Mouse (Mus musculus): Measurements from ENCODE around the gene Iqcf3.

Gene Iqcf3

DNA sequence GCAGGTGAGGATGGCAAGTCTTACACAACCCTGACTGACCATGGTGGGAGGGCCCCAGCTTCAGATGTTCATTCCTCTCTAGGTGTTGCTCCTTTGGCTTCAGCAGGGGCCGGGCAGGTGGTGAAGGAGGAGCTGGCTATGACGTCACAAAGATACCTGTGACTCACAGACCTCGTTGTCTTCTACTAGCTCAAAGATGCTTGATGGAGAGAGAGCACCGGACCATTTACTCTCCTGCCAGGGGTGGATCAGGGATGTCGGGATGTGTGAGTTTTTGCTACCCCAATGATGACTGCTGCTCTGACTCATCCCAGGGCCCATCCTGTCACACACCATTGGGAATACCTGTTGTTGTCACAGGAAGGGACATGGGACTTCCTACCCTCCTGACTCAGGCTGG is at the start of gene Iqcf3:
Iqcf3 (minus strand) TSS at position 101 of the 400 bp plus-strand sequence.
- in situ Hi-C loops (cut with MboI, MseI), result no loop called here

DNA sequence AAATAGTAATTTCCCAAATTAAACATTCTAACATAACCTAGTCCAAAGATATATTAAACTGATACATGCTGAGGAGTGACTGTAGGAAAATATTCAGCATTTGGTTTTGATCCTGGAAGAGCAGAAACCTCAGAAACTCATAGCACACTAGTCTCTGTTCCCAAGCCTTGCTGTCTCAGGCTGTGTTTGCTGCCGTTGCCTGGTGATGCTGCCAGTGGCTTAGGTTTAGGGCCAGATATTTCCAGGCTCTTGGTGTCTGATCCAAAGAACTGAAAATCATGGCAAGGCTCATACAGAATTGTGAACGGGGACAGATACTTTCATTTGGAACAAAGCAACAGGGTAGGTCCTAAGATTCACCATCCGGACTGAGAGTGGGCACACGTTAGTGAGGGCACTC is 49.3 kb upstream of the Iqcf3 start:
- in situ Hi-C loops (cut with MboI, MseI), result no loop called here

DNA sequence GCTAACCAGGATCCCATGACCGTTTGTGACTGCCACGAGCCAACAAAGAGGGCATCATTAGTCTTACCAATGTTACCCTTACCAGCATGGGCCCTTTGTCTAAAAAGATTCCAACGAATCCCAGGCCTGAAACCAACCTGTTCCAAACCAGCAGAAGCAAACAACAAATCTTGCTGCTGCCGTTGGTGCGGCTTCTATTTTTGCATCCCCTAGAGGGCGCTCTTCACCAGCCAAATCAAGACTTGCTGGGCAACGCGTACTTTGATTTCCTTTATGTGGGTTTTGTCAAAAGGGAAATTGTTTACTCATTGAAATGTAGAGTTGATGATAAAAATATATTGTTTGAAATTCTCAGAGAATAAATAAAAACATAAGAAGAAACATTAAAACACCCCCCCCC is 39.1 kb upstream of the Iqcf3 start:
- in situ Hi-C loops (cut with MboI, MseI), result loop anchor here (10.0 kb wide), 1 partner anchor 486 kb away; no protein-coding TSS in a partner anchor

DNA sequence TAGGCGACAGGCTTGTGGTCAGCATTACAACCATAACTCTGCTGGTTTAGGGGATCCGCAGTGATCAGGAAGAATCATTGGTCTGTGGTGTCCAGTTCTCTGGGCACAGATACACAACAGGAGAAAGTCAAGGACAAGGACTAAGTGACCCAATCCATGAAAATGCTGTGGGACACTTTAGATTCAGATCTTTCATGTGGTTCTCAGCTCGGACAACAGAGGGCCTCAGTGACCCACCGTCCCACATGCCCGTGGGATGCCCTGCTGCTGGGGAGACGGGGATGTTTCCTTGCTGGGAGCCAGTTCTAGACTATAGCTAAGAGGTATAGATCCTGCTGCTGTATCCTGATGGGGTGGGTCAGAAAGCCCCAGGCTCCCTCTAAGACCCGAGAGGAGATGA is 37.0 kb upstream of the Iqcf3 start:
- in situ Hi-C loops (cut with MboI, MseI), result loop anchor here (5.0 kb wide), 1 partner anchor 54 kb away; no protein-coding TSS in a partner anchor

DNA sequence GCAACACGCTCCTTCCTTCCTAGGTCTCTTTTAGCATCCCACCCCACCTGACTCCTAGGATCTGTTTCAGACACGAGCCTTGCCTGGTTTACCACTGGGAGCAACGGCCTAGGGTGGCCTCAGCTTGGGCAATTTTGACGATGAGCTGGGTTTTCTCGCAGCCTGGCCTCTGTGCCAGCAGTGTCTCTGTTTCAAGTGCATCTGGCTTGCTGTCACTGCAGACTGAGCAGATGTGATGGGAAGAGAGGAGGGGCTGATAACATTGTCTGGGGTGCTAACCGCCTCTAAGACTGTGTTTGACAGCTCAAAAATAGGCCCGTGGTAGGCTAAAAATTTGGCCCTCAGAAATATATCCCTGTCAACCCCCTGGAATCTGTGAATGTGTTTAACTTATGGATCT is 34.4 kb upstream of the Iqcf3 start:
- in situ Hi-C loops (cut with MboI, MseI), result loop anchor here (5.0 kb wide), 1 partner anchor 56 kb away; no protein-coding TSS in a partner anchor

DNA sequence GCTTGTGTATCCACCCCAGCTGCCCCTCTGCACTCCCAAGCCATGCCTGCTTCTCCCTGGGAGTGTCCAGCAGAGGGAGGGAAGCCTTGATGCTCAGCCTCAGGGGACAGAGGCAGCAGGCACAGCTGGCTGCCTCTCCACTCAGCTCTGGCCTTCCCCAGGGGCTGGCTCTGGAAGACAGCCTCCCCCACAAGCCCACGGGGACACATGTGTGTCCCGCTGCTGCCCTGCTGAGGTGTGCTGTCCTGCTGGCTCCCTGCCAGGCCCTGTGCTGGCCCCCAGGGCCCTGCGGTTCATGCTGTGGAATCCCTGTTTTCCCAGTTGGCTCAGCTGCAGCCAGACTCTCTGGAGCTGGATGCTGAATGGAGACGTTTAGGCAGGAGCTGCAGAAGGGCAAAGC is 34.0 kb upstream of the Iqcf3 start:
- in situ Hi-C loops (cut with MboI, MseI), result loop anchor here (5.0 kb wide), 1 partner anchor 57 kb away; no protein-coding TSS in a partner anchor

DNA sequence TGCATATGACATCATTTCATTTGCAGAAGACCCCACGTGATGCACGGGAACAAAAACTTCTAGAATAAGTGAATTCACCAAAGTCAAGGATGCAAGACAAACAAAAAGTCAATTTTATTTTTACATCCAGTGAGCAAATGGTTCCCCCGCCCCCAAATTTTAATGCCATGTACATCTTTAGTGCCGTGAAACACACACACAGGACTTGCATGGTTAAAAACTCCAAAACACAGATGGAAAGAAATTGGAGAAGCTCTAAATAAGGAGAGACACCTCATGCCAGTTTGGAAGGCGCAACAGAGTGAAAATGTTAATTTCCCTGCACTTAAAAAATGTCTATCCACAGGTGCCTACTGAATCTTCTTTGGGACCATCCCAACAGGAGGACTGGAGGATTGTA is 30.7 kb upstream of the Iqcf3 start:
- in situ Hi-C loops (cut with MboI, MseI), result no loop called here

DNA sequence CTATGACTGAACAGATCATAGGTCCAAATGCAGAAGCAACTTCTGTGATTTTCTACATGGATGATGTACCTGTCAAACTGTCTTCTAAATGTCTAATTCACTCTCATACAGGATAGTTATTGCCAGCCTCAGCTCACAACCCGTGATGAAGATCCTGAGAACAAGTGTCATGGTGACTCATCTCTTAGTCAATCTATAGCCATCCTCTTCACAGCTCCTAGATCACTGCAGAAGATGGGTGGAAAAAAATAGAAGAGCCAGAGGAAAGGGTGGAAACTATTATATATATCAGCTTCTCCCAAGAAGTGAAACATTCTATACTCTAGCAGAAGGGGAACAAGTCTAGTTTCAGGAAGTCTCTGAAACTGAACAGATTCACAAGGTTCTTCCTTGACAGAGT is 21.1 kb upstream of the Iqcf3 start:
- in situ Hi-C loops (cut with MboI, MseI), result no loop called here

DNA sequence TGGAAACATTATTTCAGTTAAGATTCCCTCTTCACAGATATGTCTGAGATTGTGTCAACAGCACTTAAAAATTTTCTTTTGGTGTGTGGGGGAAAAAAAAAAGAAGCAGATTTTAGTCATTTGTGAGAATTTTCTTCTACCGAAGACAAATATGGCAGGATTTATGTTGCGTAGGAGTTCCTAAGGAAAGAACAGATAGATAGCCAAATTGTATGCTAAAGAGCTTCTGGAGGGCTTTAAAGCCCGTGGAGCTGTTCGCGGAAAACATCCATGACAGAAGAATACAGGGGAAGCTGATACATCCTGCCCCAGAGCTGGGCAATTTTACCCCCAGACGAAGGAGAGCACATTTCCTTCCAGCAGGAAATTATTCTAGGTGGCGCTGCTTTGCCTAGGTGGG is 18.6 kb upstream of the Iqcf3 start:
- in situ Hi-C loops (cut with MboI, MseI), result no loop called here

DNA sequence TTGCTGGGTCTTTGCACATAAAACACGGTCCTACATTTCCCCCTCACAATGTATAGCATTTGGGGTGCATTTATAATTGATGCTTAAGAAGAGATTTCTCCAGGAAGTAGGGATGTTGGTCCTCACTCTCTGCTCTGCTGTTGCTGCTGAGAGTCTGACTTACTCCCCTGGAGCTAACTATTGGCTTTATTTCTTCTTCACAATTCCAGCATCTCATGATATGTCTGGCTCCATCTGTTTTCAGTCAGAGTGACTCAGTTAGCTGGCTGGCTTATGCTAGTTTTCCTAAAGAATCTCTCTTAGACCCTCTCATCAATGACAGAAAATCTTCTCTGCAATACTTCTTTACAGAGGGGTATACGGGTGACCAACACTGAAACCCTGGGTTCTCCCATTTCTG is 14.7 kb upstream of the Iqcf3 start:
- in situ Hi-C loops (cut with MboI, MseI), result loop anchor here (10.0 kb wide), 1 partner anchor 609 kb away; no protein-coding TSS in a partner anchor

DNA sequence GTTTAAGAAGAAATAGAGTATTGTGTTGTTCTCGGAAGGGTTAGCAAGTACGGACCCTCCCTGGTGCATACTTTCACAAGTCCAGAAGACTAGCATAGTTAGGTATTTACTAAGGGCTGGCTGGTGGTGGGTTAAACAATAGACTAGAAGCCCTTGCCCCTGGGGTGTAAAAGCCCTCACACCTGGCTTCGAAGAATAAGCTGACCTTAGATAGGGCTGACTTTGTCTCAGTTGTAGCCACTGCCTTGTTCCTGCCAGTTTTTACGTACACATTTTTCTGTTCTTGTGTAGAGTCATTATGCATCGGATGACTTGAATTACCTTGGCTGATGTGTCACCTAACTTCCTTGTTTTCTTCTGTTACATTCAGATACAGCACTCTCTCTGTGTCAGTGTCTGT is 11.9 kb upstream of the Iqcf3 start:
- in situ Hi-C loops (cut with MboI, MseI), result loop anchor here (10.0 kb wide), 1 partner anchor 611 kb away; no protein-coding TSS in a partner anchor

DNA sequence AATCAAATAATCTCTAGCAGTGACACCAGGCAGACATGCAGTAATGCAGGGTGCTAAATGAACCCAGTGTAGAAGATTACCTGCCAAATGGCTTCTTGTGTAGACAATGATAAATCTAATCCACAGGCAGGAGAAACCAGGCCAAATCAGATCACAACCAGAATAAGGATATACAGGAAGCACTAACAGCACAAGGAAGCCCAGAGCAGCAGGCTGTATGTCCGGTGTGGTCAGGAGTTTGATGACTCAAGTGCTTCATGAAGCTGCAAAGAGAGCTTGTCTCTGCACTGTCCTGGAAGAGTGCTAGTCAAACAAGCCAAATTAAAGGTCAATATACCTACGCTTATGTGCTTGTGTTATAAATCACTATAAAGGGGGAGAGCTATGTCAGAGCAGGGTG is 10.8 kb upstream of the Iqcf3 start:
- in situ Hi-C loops (cut with MboI, MseI), result loop anchor here (10.0 kb wide), 1 partner anchor 613 kb away; no protein-coding TSS in a partner anchor

DNA sequence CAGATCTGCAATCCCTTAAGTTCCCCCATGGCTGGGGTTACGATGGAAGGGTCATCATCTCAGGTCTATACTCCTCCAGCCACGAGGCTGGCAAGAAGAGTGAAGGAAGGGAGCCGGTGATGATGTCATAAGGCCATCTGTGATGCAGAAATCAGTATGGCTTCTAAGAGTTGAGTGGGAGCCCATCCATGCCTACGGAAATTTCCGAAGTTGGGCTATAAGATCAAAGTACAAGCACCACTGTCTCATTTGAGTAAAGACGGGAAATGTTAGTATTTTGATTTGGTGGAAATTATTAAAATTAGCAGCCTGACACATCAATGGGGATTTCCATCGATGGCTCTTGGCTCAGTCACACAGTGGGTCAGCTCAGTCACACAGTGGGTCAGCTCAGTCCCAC is 9.5 kb upstream of the Iqcf3 start, which contains the start of gene Iqcf4:
Iqcf4 (minus strand) TSS at position 101 of the 400 bp plus-strand sequence.
- in situ Hi-C loops (cut with MboI, MseI), result loop anchor here (10.0 kb wide), 1 partner anchor 614 kb away; no protein-coding TSS in a partner anchor

DNA sequence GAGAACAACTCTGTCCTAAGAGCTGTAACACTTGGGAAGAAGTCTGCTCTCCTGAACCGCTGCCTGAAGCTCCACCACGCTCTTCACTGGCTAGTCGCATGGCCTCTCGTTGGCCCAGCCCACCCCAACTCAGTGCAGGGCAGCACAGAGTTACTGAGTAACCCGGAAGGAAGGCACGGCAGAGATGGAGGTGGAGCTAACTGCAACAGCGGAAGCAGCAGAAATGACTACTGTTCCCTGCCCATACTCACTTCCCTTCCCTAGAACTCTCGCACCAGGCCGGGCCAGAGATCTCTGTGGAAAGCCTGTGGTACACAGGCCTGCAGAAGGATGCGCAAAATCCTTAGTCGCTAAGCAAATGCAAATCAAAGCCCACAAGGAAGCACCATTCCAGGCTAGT is 5.0 kb upstream of the Iqcf3 start:
- in situ Hi-C loops (cut with MboI, MseI), result no loop called here

DNA sequence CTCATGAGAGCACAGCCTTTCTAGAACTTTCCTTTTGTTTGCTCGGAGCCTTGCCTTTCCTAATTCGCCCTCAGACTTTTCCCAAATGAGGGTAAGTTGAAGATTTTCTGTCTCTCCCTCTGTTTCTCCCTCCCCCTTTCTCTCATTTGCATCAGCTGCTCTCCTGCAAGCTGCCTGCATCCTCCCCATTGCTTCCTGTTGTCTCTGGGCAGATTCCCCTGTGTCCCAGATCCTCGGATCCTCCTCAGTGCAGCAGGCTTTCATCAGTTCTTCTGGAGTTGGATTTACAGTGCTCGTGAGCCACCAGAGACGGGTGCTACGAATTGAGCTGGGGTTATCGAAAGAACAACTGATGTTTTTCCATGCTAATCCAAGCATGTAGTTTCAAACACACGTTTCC is 2.6 kb upstream of the Iqcf3 start:
- in situ Hi-C loops (cut with MboI, MseI), result no loop called here

DNA sequence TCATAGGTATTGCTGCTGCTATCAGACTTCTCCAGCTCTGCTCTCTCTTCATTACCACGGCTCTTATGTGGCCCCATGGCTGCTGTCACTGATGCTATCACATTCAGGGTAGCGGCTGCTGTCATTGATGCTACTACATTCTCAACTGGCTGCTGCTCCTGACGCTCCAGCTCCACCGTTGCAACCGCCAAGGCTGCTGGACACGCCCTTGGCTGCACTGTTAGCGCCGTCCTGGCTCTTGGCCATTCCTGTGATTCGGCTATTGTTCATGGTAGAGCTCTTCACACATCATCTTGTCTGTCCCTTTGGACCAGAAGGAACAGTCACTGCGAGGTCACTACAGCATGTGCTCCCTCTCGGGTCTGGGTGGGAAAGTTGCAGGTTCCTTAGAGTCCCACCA is 860 bp upstream of the Iqcf3 start:
- in situ Hi-C loops (cut with MboI, MseI), result no loop called here

DNA sequence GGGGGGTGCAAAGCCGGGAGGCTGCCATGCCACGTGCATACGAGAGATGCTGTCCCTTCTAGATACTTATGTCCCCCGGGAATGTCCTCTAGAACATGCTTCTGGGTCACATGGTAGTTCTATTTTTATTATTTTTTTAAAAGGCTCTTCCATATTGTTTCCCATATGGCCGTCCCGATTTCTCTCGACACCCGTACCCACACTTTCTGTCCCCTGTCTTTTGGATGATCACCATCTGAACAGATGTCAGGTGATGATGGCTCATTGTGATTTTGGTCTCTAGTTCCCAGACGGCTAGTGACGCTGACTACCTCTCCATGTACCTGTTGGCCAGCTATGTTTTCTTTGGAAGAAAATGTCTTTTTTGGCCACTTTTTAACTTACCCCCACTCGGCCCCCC is 26.5 kb downstream of the Iqcf3 start:
- in situ Hi-C loops (cut with MboI, MseI), result no loop called here

DNA sequence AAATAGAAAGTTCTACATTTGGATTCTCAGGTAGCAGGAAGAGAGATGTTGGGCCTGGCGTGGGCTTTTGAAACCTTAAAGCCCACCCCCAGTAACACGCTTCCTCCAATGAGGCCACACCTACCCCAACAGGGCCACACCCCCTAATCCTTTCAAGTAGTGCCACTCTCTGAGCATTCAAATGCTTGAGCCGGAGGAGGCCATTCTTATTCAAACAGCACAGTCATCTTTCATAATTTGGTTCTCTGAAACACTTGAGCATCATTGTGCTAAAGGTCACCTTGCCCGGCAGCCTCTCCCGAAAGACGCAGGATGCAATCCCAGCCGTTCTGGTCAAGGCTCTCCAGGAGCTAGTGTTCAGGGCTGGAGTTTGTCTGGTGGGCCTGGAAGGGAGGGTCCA is 27.1 kb downstream of the Iqcf3 start:
- in situ Hi-C loops (cut with MboI, MseI), result no loop called here

DNA sequence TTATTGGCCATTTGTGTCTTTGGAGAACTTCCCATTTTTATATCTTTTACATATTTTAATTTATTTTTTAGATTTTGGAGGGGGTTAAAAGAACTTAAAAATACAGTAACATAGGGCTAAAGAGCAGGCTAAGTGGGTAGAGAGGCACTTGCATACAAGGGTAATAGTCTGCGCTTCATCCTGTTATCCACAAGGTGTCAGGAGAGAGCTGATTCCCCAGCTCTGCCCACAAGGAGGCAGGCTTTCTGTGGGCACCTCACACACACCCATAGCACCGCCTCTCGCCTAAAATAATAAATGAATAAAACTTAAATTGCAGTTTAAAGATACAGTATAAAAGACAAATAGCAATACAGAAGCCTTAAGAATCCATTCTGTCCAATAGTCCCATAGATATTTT is 29.6 kb downstream of the Iqcf3 start:
- in situ Hi-C loops (cut with MboI, MseI), result no loop called here

DNA sequence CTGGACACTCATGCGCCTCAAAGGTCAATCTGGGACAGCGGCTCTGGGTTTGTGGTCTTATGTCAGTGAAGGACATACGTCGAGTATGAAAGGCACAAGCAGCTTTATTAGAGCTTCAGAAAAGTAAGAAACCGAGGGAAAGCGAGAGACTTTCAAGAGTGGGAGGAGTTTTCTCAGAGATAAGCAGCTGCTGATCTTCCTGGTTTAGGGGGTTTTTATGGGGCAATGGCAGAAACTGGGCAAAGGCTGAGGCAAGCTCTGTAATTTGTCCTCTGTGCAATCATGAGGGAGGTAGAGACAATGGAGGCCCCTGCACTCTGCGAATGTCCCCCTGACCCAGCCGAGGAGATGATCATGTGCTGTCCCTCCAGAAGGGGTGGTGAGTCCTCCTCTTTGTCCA is 41.5 kb downstream of the Iqcf3 start:
- in situ Hi-C loops (cut with MboI, MseI), result loop anchor here (5.0 kb wide), 1 partner anchor 132 kb away; no protein-coding TSS in a partner anchor

DNA sequence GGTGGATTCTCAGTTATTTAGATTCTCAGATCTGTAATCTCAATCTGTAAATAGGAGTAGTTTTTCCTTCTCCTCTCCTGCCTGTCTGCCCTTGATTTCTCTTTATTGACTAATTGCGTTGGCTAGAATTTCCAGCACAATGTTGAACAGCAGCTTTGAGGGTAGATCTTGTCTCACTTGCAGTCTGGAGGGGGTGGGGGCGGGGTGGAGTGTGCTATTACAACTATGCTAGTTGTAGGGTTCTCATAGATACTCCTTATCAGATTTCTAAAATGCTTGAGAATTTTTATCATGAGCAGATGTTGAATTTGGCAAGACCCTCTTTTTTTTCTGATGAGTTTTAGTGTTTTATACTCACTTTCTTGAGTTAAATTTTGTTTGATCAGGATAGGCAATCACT is 42.0 kb downstream of the Iqcf3 start:
- in situ Hi-C loops (cut with MboI, MseI), result no loop called here

DNA sequence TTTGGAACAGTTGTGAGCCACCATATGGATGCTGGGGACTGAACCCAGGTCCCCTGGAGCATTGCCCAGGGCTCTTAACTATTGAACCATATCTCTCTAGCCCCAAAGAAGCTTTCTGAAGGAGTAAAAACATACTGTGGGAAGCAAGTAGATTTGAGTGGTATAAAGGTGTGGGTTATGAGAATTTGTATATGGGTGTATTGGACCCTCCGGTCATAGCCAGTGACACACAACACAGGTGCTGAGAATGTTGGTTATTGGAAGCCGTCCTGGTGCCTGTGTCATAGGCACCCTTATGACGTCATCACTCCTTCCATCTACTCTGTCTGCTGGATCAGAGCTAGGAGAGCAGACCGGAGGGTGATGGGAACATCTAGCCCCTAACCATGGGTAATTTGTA is 47.2 kb downstream of the Iqcf3 start, which contains the start of gene Iqcf5:
Iqcf5 (plus strand) TSS at position 301 of the 400 bp plus-strand sequence.
- in situ Hi-C loops (cut with MboI, MseI), result no loop called here

DNA sequence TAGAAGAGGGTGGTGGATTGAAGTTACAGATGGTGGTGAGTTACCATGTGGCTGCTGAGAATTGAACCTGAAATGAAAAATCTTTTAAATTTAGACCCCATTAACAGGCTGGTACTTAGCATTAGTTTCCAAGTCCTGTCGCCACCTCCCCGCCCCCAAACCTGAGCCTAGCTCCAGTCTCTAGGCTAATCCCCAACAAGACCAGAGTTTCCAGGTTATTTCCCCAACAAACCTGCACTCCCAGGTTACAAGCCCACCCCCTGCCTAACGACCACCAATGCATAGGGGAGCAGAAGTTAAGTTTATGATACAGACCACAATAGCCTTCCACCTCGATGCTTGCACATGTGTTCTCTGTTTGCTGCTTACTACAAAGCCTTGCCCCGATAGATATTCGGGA is 47.9 kb downstream of the Iqcf3 start:
- in situ Hi-C loops (cut with MboI, MseI), result no loop called here

Measured in T-helper 2 cell (primary cell).